Mouse (Mus musculus) urinary bladder, postnatal 4 days (tissue): ENCODE data around the gene Pilrb1.

Source experiments
- DNase-seq, 2 experiments: peaks; one replicate each; pipeline ENCODE4 v3.0.0; 2021 to 2022; ENCODE audit warnings: low spot score in 2 of 2

Gene Pilrb1

GRCm38 (mm10) chr5:137828694-137829093, 29.2 kb downstream of the Pilrb1 start:
- DNase-seq = peak in 1 of 2 experiments; percentile 14

GRCm38 (mm10) chr5:137826421-137826820, 31.5 kb downstream of the Pilrb1 start:
- peak in 1 of 2 experiments; percentile 9 for DNase-seq

DNA sequence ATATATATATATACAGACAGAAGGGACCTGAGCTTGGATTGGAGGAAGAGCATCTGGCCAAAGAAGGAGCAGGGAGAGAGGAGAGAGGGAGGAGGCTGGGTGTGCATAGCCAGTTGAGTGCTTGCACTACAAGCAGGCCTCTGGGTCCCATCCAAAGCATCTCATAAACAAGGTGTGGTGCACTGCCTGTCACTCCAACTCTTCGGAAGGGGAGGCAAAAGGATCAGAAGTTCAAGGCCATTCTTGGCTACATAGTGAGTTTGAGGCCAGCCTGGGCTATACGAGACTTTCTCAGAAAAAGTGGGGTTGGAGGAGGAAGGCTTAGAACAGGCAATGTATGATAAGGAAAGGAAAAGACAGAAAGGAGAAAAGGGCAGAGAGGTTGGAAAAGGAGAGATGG, 31.9 kb downstream of the Pilrb1 start:
- DNase-seq = no peak

DNA sequence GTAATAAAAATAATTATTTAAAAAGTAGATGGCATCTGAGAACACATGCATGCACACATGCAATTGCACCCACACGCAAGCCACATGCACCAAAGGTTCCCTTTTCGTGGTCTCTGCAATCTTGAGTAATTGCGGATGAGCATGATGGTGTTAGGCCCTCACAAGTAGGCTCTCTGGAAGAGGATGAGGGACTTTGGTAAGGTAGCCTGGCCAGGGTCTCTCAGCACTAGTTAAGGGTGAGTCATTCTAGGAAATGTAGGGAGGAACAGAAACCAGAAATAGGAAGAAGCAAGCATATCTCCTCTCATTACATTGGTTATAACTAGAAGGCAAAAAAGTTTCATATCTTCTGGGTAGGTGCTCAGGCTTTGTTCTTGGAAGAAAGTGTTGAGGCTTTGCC, 32.9 kb downstream of the Pilrb1 start:
- DNase-seq = peak in 1 of 2 experiments; percentile 5

GRCm38 (mm10) chr5:137823455-137824045, 34.4 kb downstream of the Pilrb1 start:
- DNase-seq = peak in 1 of 2 experiments; percentile 52

DNA sequence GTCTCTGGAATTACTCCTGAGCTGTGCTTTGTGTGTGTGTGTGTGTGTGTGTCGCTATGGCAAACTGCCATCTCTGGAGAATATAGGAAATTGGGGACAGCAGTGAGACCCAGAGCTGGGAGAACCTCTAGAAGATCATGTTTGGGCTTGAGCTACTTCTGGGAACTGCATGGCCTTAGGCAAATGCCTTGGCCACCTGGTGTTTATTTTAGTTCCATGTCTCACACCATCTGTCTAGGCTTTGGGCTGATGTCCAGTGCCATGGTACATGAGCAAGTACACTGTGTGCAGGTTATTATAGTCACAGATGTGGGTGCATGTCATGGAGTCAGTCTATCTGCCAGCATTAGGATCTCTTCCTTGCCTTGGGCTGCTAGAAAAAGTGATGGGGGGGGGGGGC, 35.3 kb downstream of the Pilrb1 start:
- DNase-seq = peak in 1 of 2 experiments; percentile 13

DNA sequence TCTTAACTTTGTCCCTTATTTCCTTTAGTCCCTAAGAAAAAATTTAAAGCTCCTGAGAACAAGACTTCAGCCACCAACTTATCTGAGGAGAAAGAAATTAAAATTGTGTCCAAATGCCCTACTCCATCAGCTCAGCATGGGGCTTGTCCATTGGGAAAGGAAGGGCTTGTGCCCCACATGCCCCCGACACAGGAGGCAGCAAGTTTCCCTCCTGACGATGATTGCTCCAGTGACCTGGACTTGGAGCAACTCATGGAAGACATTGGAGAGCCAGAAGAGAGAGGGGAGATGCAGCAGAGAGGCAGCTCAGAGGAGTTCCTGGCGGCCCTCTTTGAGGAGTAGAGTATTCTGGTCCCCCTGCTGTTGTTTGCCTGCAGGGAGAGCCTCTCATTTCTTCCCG, 35.8 kb downstream of the Pilrb1 start:
- DNase-seq = no peak

DNA sequence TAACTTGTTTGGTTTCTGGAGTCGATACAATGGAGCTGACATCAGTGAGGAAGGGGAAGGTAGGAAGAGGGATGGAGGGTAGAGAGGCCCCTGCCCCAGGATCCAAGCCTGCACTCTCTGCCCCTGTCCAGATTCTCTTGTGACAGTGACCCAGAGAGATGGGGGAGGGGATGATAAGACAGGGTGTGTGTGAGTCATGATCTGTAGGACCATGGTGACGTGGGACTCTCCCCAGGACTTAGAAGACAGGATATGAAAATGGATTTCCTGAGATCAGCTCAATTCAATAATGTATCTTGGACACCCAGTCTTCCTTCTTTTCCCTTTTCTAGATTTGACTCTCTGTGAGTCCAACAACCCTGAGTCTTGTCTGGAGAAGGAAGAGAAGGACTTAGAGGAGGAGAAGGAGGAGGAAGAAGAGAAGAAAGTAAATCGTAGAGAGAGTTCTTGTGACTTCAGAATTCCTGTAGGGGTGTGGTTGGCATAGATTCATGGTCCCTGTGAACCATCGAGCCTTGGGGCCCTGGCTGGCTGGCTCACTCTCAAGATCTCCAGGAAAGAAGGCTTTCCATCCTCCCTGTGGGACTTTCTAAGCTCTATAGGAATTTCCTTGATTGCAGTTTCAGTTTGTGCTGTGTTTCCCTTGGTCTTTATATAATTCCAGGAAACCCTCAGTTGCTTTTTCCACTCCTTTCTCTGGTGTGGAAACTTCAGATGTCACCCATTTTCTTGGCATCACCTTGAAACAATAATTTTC, 40.3 kb downstream of the Pilrb1 start:
- peak in 1 of 2 experiments; percentile 20 for DNase-seq

- DNase-seq = peak in 1 of 2 experiments; percentile 6
These were observed 49.6 kb downstream of the Pilrb1 start for GRCm38 (mm10) chr5:137808316-137808715.

- no peak for DNase-seq
These were observed 51.7 kb downstream of the Pilrb1 start for GRCm38 (mm10) chr5:137806158-137806557.
